Mouse (Mus musculus): ENCODE measurements at regions not wholly inside any gene's neighbourhood (a gene's known extent, or its start where the extent isn't known, plus 50 kb on each side); places are given as distances from the start of the nearest gene placed in this dataset.

DNA sequence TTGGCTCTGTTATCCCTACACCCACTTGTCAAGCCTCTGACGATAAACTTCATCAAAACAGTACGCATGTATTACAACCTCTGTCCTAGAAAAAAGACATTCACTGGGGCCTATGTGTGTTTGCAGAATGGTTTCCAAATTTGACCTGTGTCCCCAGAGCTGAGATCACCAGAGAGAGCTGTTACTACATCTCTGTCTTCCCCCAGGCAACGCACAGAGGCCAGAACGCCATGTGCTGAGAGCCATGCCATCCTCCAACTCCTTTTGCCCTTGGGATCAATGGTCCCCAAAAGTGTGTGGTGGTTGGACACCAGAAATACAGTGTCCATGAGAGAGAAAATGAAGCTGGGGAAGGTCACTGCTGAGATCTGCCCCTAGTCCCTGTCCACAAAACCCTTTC is 137.1 kb downstream of the Tomm20 start:
- H3K36me3 ChIP-seq, result 0 out of 2 replicates have a peak, but pooled peaks cover 2% of the 10 kb centered on the region
- DNase-seq (ENCODE audit: low spot score), result no peak
- H3K27me3 ChIP-seq (ENCODE audit: insufficient read depth, poor library complexity, severe bottlenecking), result peaks cover 3% of the 10 kb centered on the region; the same call in 1 of the 2 replicates
- peaks cover 15% of the 10 kb centered on the region for H3K4me1 ChIP-seq (replicated peaks)
- peaks cover 9% of the 10 kb centered on the region; the same call in 1 of the 2 replicates for H3K9me3 ChIP-seq
- H3K4me3 ChIP-seq, result no peak overlapping the region
- 93% methylated on average over 4 of the region's 4 CpGs for WGBS
- no peak overlapping the region for H3K27ac ChIP-seq

DNA sequence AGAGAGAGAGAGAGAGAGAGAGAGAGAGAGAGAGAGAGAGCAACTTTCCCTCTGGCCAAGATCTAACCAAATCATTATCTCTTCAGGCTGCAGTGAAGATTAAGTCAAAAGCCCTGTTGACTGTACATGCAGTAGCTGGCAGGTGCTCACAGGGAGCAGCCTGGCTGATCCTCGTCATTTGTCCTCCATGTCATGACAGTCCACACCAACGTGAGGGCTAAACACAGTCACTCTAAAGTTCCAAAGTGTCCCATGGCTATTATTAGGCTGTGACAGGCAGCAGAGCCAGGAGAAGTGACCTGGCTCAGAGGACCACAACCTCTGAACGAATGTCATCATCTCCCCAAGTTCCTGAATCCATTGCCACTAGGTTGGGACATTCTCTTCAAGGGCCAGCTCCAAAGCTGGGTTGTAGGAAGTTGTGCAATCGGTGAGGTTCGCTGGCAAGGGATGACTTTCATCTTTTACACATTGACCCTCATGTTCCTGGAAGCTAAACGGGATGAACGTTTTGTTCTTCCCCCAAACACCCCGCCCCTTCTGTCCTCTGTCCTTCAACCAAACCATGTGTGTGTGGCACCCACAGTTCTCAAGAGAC is 138.4 kb downstream of the Tomm20 start:
- 82% methylated on average over 8 of the region's 8 CpGs for WGBS
- no peak for DNase-seq (ENCODE audit: low spot score)
- peaks cover 3% of the 10 kb centered on the region; the same call in 1 of the 2 replicates for H3K27me3 ChIP-seq (ENCODE audit: insufficient read depth, poor library complexity, severe bottlenecking)
- H3K36me3 ChIP-seq, result no peaks in the 10 kb centered on the region
- no peaks in the 10 kb centered on the region for H3K9me3 ChIP-seq
- no peak overlapping the region for H3K27ac ChIP-seq
- H3K4me3 ChIP-seq, result no peak overlapping the region
- peaks cover 15% of the 10 kb centered on the region for H3K4me1 ChIP-seq (replicated peaks)

DNA sequence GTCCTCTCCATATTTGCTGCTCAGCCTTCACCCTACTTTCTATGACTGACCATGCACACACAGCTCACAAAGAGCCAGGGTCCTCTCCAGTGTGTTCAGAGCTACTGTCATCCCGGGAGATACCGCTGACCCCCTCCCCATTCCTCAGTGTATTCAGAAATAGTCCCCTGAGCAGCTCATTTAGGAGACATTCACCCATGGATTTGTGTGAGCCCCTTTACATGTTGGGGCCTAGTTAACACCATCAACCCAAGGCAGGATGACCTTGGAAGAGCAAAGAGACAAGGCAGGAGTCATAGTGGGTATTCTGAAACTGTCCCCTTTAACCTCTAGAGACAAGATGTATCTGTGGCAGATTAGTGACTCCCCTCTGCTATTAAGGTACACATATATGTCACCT is 139.1 kb downstream of the Tomm20 start:
- H3K27me3 ChIP-seq (ENCODE audit: insufficient read depth, poor library complexity, severe bottlenecking), result peaks cover 3% of the 10 kb centered on the region; the same call in 1 of the 2 replicates
- H3K4me1 ChIP-seq (replicated peaks), result peaks cover 15% of the 10 kb centered on the region
- DNase-seq (ENCODE audit: low spot score), result no peak
- no peaks in the 10 kb centered on the region for H3K36me3 ChIP-seq
- H3K9me3 ChIP-seq, result no peaks in the 10 kb centered on the region
- 91% methylated on average over 2 of the region's 2 CpGs for WGBS
- H3K27ac ChIP-seq, result peak overlapping the region; percentile 84
- no peak overlapping the region for H3K4me3 ChIP-seq

DNA sequence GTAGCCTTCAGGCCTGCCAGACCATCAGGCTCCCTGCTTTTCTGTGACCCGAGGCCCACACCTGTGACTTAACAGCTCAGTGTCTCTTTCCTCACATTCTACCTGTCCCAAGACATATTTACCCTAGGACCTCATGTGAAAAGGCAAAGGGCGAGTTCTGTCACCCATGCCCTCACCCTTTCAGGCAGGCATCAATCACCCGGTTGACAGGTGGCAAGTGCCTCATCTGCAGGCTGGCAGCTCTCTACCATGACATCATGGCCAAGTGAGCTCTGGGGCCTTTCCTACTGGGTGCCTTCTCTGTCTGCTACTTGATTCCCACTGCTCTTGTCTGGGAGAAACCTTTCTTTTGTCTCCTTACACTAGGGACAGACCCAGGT is 139.5 kb downstream of the Tomm20 start:
- Histone ChIP-seq H3K27ac (peak overlapping the region; percentile 84), H3K4me3 (no peak overlapping the region), H3K27me3 (ENCODE audit: insufficient read depth, poor library complexity, severe bottlenecking) (peaks cover 3% of the 10 kb centered on the region; the same call in 1 of the 2 replicates), H3K4me1 (replicated peaks) (peaks cover 15% of the 10 kb centered on the region), H3K9me3 (no peaks in the 10 kb centered on the region), H3K36me3 (no peaks in the 10 kb centered on the region)
- 82% methylated on average over 3 of the region's 3 CpGs for WGBS
- DNase-seq (ENCODE audit: low spot score), result no peak

DNA sequence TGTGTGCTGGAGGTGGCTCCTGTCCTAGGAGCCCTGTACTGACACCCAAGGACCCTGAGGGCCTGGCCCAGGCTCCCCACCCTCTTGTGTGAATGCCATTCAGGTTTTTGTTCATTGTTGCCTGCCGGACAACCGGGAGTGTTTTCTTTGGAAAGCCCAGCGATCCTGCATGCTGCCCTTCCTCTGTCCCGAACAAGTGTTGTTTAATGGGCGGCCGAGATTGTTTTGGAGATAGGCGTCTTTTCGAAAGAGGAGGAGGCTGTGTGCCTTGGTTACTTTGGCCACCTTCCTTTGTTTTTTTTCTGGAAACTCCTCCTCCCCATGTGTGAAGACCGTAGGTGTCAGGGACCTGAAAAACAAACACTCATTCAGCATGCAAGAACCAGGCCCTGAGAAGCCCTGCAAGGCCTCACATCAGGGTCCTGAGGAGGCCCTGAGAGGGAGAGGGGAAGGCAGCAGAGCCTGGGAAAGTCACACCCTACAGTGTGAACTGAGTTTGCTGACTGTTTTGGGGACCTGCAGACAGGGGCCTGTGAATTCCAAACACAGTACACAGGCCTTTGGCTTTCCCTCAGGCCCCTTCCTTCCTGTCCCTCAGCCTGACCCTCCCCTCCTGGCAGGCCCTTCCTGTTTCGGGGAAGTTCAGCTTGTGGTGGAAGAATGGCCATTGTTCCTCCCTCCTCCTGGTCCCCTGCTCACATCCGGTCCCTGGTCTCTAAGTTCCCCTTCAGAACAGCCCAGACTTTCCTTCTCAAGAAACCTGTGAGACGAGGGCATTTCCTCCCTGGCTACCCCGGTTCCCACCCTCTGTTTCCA is 140.1 kb downstream of the Tomm20 start:
- H3K9me3 ChIP-seq, result no peaks in the 10 kb centered on the region
- WGBS, result 51% methylated on average over 13 of the region's 13 CpGs

DNA sequence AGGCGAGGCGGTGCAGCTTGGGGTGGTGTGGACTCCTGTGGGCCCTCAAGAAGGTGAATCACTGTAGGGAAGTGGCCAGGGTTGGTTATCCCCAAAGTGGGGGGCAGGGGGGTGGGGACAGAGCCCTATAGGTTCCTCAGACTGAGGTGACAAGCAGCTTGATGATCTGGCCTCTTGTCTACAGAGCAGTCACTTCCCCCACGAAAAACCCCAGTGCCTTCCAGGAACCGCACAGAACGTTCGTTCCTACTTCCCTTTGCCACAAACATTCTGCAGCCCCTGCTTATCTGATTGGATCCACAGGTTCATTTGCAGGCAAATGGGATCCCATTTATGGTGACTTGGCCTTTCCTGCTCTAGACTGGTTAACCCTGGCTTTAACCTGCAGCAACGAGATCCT is 141.5 kb downstream of the Tomm20 start:
- H3K4me1 ChIP-seq (replicated peaks), result peaks cover 18% of the 10 kb centered on the region
- DNase-seq (ENCODE audit: low spot score), result no peak
- H3K4me3 ChIP-seq, result no peak overlapping the region
- H3K27ac ChIP-seq, result no peak overlapping the region
- 85% methylated on average over 7 of the region's 7 CpGs for WGBS
- H3K9me3 ChIP-seq, result no peaks in the 10 kb centered on the region
- no peaks in the 10 kb centered on the region for H3K36me3 ChIP-seq
- H3K27me3 ChIP-seq (ENCODE audit: insufficient read depth, poor library complexity, severe bottlenecking), result no peaks in the 10 kb centered on the region

More for the DNA sequence above, 140.1 kb downstream of the Tomm20 start:
- Histone ChIP-seq H3K4me3 (no peak overlapping the region), H3K36me3 (no peaks in the 10 kb centered on the region), H3K27ac (peak overlapping the region; percentile 84), H3K27me3 (ENCODE audit: insufficient read depth, poor library complexity, severe bottlenecking) (peaks cover 3% of the 10 kb centered on the region; the same call in 1 of the 2 replicates), H3K4me1 (replicated peaks) (peaks cover 15% of the 10 kb centered on the region)
- peak; percentile 38 for DNase-seq (ENCODE audit: low spot score)

DNA sequence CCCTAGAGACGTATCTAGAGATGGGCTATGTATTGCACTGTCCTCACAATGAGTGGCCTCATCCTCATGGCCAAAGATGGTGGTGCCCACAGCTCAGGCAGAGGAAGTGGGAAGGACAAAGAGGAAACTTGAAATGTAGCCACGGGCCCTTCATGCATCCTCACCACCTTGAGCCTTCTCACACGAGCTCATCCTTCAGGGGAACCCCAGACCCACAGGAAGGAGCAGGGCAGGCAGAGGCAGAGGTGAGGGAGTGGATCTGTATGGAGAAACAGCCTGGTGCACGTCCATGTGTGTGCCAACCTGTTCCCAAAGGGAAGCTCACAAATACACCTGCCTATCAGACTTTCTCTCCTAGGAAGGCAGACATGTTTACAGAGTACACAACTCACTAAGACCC is 143.0 kb downstream of the Tomm20 start:
- DNase-seq (ENCODE audit: low spot score), result no peak
- 0 out of 2 replicates have a peak overlapping the region, but pooled peaks have one; percentile 40 for H3K27ac ChIP-seq
- H3K9me3 ChIP-seq, result no peaks in the 10 kb centered on the region
- no peaks in the 10 kb centered on the region for H3K36me3 ChIP-seq
- peaks cover 23% of the 10 kb centered on the region for H3K4me1 ChIP-seq (replicated peaks)
- no peak overlapping the region for H3K4me3 ChIP-seq
- 73% methylated on average over 4 of the region's 4 CpGs for WGBS
- no peaks in the 10 kb centered on the region for H3K27me3 ChIP-seq (ENCODE audit: insufficient read depth, poor library complexity, severe bottlenecking)

DNA sequence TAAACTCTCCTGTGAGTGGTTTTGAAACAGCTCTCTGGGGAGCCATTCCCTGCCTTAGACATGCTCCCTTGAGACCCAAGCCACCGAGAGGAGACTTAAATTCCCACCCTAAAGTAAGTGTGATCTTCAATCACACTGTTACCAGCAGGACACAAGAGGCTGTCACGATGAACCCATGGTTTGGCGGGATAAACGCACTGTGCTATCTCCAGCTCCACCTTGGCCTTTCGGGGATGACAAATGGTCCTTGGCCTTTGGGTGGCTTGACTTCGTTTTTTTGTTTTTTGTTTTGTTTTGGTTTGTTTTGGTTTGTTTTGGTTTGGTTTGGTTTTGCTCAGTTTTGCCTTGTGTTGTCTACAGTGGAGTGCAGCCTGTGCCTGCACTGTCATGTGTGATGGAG is 144.7 kb downstream of the Tomm20 start:
- H3K4me3 ChIP-seq, result no peak overlapping the region
- no peak overlapping the region for H3K27ac ChIP-seq
- DNase-seq (ENCODE audit: low spot score), result no peak
- no peaks in the 10 kb centered on the region for H3K9me3 ChIP-seq
- H3K4me1 ChIP-seq (replicated peaks), result peaks cover 22% of the 10 kb centered on the region
- 69% methylated on average over 6 of the region's 6 CpGs for WGBS
- H3K27me3 ChIP-seq (ENCODE audit: insufficient read depth, poor library complexity, severe bottlenecking), result no peaks in the 10 kb centered on the region
- H3K36me3 ChIP-seq, result no peaks in the 10 kb centered on the region

DNA sequence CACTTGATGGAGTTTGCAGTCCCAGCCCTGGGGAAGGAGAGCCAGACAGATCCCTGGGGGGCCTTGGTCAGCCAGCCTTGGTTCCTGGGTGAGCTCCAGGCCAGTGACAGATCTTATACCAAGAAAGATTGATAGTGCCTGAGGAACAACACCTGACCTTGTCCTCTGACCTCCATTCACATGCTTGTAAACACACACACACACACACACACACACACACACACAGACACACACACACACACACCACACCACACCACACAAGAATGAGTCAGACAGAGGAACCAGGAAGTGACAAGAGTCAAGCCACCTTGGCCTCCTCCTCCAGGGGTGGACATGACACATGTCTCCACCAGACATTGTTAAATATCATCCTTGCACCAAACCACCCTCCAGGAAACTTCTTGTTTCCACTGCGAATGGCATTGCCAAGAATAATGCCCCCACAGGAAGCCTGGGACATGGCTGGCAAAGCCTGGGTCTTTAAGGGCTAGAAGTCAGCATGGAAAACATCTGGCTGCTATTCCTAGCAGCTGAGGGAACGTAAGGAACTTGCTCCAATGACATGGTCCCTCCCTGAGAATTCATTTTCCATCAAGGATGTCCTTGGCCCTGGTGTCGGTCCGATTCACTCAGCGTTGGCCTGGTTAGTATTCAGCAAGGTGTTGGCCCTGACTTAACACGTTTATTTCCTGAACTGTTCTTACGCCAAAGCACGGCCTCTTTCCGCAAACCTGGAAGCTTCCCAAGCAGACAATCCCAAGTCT is 147.9 kb downstream of the Tomm20 start:
- WGBS, result 89% methylated on average over 9 of the region's 9 CpGs
- DNase-seq (ENCODE audit: low spot score), result no peak
- no peak overlapping the region for H3K4me3 ChIP-seq

DNA sequence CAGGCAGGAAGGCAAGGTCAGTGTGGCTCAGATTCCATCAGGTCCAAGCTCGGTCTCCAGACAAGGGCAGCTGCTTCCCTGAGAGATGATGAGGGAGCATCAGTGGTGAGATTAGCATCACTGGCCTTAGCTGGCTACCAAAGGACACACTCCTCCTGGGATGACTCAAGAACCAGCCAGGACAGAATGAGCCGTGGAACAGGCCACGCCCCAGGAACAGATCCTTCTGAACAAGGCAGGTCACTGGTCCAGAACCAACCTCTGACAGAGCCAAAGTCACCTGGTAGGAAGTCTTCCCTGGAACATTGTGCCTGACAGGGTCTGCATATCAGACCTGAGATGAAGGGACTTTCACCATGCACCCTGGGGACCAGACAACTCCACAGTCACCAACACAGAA is 152.0 kb downstream of the Tomm20 start:
- WGBS, result 85% methylated on average over 3 of the region's 3 CpGs
- H3K9me3 ChIP-seq, result no peaks in the 10 kb centered on the region
- no peak overlapping the region for H3K27ac ChIP-seq
- no peaks in the 10 kb centered on the region for H3K27me3 ChIP-seq (ENCODE audit: insufficient read depth, poor library complexity, severe bottlenecking)
- H3K36me3 ChIP-seq, result no peaks in the 10 kb centered on the region
- no peak for DNase-seq (ENCODE audit: low spot score)
- no peak overlapping the region for H3K4me3 ChIP-seq
- peaks cover 17% of the 10 kb centered on the region for H3K4me1 ChIP-seq (replicated peaks)

More for the DNA sequence above, 147.9 kb downstream of the Tomm20 start:
- Histone ChIP-seq H3K36me3 (no peaks in the 10 kb centered on the region), H3K4me1 (replicated peaks) (peaks cover 12% of the 10 kb centered on the region; the same call in 1 of the 2 replicates), H3K9me3 (no peaks in the 10 kb centered on the region), H3K27me3 (ENCODE audit: insufficient read depth, poor library complexity, severe bottlenecking) (no peaks in the 10 kb centered on the region), H3K27ac (0 out of 2 replicates have a peak overlapping the region, but pooled peaks have one; percentile 35)

DNA sequence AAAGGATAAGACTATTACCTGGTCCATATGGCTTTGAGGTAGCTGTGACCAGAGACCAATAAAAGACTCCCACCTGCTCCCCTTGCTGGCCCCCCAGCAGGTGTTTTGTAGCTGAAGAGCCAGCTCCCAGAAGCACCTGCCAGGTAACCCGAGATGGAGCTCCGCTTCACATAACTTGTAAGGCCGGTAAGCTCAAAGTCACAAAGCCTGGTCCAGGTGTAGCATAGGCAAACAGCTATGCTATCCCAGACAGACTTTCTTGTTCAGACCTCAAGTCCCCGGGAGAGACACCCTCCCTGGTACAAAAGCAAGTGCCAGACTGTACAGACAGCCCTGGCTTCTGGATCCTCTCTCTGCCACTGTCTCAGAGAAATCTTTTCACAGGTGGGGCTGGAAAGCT is 154.6 kb downstream of the Tomm20 start:
- Histone ChIP-seq H3K4me1 (replicated peaks) (peaks cover 25% of the 10 kb centered on the region), H3K36me3 (no peaks in the 10 kb centered on the region), H3K4me3 (no peak overlapping the region), H3K27me3 (ENCODE audit: insufficient read depth, poor library complexity, severe bottlenecking) (no peaks in the 10 kb centered on the region), H3K9me3 (peaks cover 1% of the 10 kb centered on the region), H3K27ac (0 out of 2 replicates have a peak overlapping the region, but pooled peaks have one; percentile 16)
- no peak for DNase-seq (ENCODE audit: low spot score)
- 83% methylated on average over 4 of the region's 4 CpGs for WGBS

DNA sequence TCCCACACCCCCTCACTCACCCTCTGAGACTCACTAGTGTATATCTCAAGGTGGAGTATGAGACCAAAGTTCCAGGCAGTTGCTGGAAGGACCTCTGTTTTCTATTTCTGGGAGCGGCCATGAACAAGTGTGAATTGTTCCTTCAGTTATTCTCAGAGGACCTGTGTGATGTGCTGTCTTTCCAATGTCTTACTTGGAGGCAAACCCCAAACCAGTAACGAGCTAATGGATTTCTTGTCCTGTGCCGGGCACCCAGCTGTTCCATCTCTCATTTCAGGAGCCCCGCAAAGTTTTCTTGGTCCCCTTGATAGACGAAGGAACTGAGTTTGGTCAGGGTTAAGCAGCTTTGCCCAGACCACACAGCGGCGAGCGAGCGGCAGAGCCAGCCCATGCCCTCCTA is 155.4 kb downstream of the Tomm20 start:
- Histone ChIP-seq H3K36me3 (no peaks in the 10 kb centered on the region), H3K4me1 (replicated peaks) (peaks cover 25% of the 10 kb centered on the region), H3K27me3 (ENCODE audit: insufficient read depth, poor library complexity, severe bottlenecking) (no peaks in the 10 kb centered on the region), H3K27ac (no peak overlapping the region), H3K9me3 (peaks cover 5% of the 10 kb centered on the region), H3K4me3 (no peak overlapping the region)
- 87% methylated on average over 9 of the region's 9 CpGs for WGBS
- no peak for DNase-seq (ENCODE audit: low spot score)

Measured in hindbrain, embryonic 10.5 days (tissue).